Mouse (Mus musculus) forebrain, embryonic 10.5 days (tissue): ENCODE results near the gene Sbk2. TPM values are rescaled to one million over a fixed set of nuclear protein-coding genes. Genes with fewer than 3 reads are reported as not detected.

Source experiments
- DNase-seq: peaks from one replicate; pipeline ENCODE4 v3.0.0-alpha.2; 2017; ENCODE audit warnings: low spot score; ENCODE audit errors: extremely low spot score
- H3K27ac ChIP-seq: fragments of 300-500 bp; sonication (generic); 2 replicates; pipeline ENCODE4 v1.5.1; 2016; ENCODE audit warnings: mild to moderate bottlenecking
- H3K27me3 ChIP-seq: fragments of 300-500 bp; sonication (generic); 2 replicates; pipeline ENCODE4 v1.6.1; 2016; ENCODE audit warnings: mild to moderate bottlenecking; ENCODE audit not compliant: poor library complexity, severe bottlenecking
- H3K36me3 ChIP-seq: fragments of 300-500 bp; sonication (generic); replicated peaks from 2 replicates; pipeline ENCODE4 v1.6.1; 2016; ENCODE audit warnings: mild to moderate bottlenecking, moderate library complexity
- H3K4me1 ChIP-seq: fragments of 300-500 bp; sonication (generic); 2 replicates; pipeline ENCODE4 v1.6.1; 2016
- H3K4me3 ChIP-seq: fragments of 300-500 bp; sonication (generic); 2 replicates; pipeline ENCODE4 v1.5.1; 2016; ENCODE audit warnings: mild to moderate bottlenecking, moderate library complexity
- H3K9me3 ChIP-seq: fragments of 300-500 bp; sonication (generic); 2 replicates; pipeline ENCODE4 v1.6.1; 2016; ENCODE audit warnings: mild to moderate bottlenecking, moderate library complexity
- WGBS: fragments of 180-500 bp; shearing (Covaris S2); methylation state at CpG from one replicate; pipeline ENCODE4 v1.1.7; 2016; 5-methylcytosine and 5-hydroxymethylcytosine counted together
- polyA plus RNA-seq: library from polyadenylated mRNA; unstranded; fragments of >200 nt; fragmentation: Nextera tagmentation; extraction: Ambion mirVana; gene quantifications from 2 replicates; pipeline ENCODE4 v1.2.1, GENCODE M21; 2016

The Sbk2 gene
- polyA plus RNA-seq, 1 experiment from 2014 or later = 0.11 TPM

- WGBS = 92% methylated on average over 7 of the region's 7 CpGs
- no peaks in the 10 kb centered on the region for H3K36me3 ChIP-seq
These were observed 12.6 kb upstream of the Sbk2 start for GRCm38 (mm10) chr7:4976832-4977231.

GRCm38 (mm10) chr7:4975455-4975854 is 11.2 kb upstream of the Sbk2 start:
- WGBS = 65% methylated on average over 4 of the region's 4 CpGs
- H3K27ac ChIP-seq = no peak overlapping the region
- DNase-seq = no peak
- H3K36me3 ChIP-seq = no peaks in the 10 kb centered on the region
- H3K9me3 ChIP-seq = peaks cover 3% of the 10 kb centered on the region; the same call in 1 of the 2 replicates
- no peaks in the 10 kb centered on the region for H3K27me3 ChIP-seq
- peaks cover 15% of the 10 kb centered on the region for H3K4me1 ChIP-seq
- H3K4me3 ChIP-seq = no peak overlapping the region

More at GRCm38 (mm10) chr7:4976832-4977231, 12.6 kb upstream of the Sbk2 start:
- Histone ChIP-seq H3K4me1 (peaks cover 2% of the 10 kb centered on the region; the same call in 1 of the 2 replicates), H3K27me3 (no peaks in the 10 kb centered on the region), H3K9me3 (peaks cover 3% of the 10 kb centered on the region; the same call in 1 of the 2 replicates), H3K4me3 (no peak overlapping the region), H3K27ac (no peak overlapping the region)
- no peak for DNase-seq

- WGBS = 81% methylated on average over 18 of the region's 18 CpGs
- peaks cover 3% of the 10 kb centered on the region; the same call in 1 of the 2 replicates for H3K9me3 ChIP-seq
- no peak overlapping the region for H3K4me3 ChIP-seq
- H3K27me3 ChIP-seq = no peaks in the 10 kb centered on the region
- no peak for DNase-seq
- peaks cover 17% of the 10 kb centered on the region for H3K4me1 ChIP-seq
- H3K36me3 ChIP-seq = no peaks in the 10 kb centered on the region
- H3K27ac ChIP-seq = 0 out of 2 replicates have a peak overlapping the region, but pooled peaks have one; percentile 1
These were observed 8.3 kb upstream of the Sbk2 start for GRCm38 (mm10) chr7:4972321-4973047.

GRCm38 (mm10) chr7:4971710-4972109 is 7.5 kb upstream of the Sbk2 start:
- 30% methylated on average over 7 of the region's 7 CpGs for WGBS
- H3K9me3 ChIP-seq = no peaks in the 10 kb centered on the region
- 0 out of 2 replicates have a peak overlapping the region, but pooled peaks have one; percentile 1 for H3K27ac ChIP-seq
- H3K4me3 ChIP-seq = no peak overlapping the region
- no peaks in the 10 kb centered on the region for H3K27me3 ChIP-seq
- H3K4me1 ChIP-seq = peaks cover 17% of the 10 kb centered on the region
- no peaks in the 10 kb centered on the region for H3K36me3 ChIP-seq
- no peak for DNase-seq

GRCm38 (mm10) chr7:4971068-4971467 is 6.9 kb upstream of the Sbk2 start, which contains the start of gene Sbk3:
TSS of gene Sbk3 (minus strand) at chr7:4971168.
- WGBS = 44% methylated on average over 6 of the region's 6 CpGs
- Histone ChIP-seq H3K27me3 (no peaks in the 10 kb centered on the region), H3K4me3 (no peak within 1 kb of the TSS), H3K36me3 (no peaks in the 10 kb centered on the region), H3K4me1 (peaks cover 17% of the 10 kb centered on the region), H3K27ac (0 out of 2 replicates have a peak within 1 kb of the TSS, but pooled peaks have one; percentile 37), H3K9me3 (no peaks in the 10 kb centered on the region)
- DNase-seq = no peak

- no peaks in the 10 kb centered on the region for H3K9me3 ChIP-seq
- no peak overlapping the region for H3K4me3 ChIP-seq
- no peak overlapping the region for H3K27ac ChIP-seq
- no peaks in the 10 kb centered on the region for H3K27me3 ChIP-seq
- 81% methylated on average over 5 of the region's 5 CpGs for WGBS
- H3K4me1 ChIP-seq = peaks cover 7% of the 10 kb centered on the region
- no peak for DNase-seq
- no peaks in the 10 kb centered on the region for H3K36me3 ChIP-seq
These were observed 782 bp upstream of the Sbk2 start for GRCm38 (mm10) chr7:4964988-4965387.

GRCm38 (mm10) chr7:4963527-4963926 is 679 bp downstream of the Sbk2 start:
- DNase-seq = no peak
- Histone ChIP-seq H3K27me3 (no peaks in the 10 kb centered on the region), H3K36me3 (no peaks in the 10 kb centered on the region), H3K9me3 (no peaks in the 10 kb centered on the region), H3K4me3 (no peak overlapping the region), H3K4me1 (peaks cover 7% of the 10 kb centered on the region), H3K27ac (no peak overlapping the region)
- WGBS = 80% methylated on average over 5 of the region's 5 CpGs

- H3K36me3 ChIP-seq = no peaks in the 10 kb centered on the region
- no peak overlapping the region for H3K27ac ChIP-seq
- H3K27me3 ChIP-seq = no peaks in the 10 kb centered on the region
- DNase-seq = no peak
- no peak overlapping the region for H3K4me3 ChIP-seq
- WGBS = 88% methylated on average over 10 of the region's 10 CpGs
- H3K9me3 ChIP-seq = no peaks in the 10 kb centered on the region
- H3K4me1 ChIP-seq = no peaks in the 10 kb centered on the region
These were observed 6.8 kb downstream of the Sbk2 start for GRCm38 (mm10) chr7:4957361-4957760.

- WGBS = 35% methylated on average over 10 of the region's 10 CpGs
- Histone ChIP-seq H3K36me3 (no peaks in the 10 kb centered on the region), H3K27me3 (no peaks in the 10 kb centered on the region), H3K27ac (no peak overlapping the region), H3K9me3 (no peaks in the 10 kb centered on the region), H3K4me1 (no peaks in the 10 kb centered on the region), H3K4me3 (no peak overlapping the region)
- DNase-seq = no peak
These were observed 10.3 kb downstream of the Sbk2 start for GRCm38 (mm10) chr7:4953815-4954445.

GRCm38 (mm10) chr7:4950561-4951342 is 13.5 kb downstream of the Sbk2 start:
- 86% methylated on average over 19 of the region's 19 CpGs for WGBS
- Histone ChIP-seq H3K9me3 (no peaks in the 10 kb centered on the region), H3K27ac (no peak overlapping the region), H3K4me1 (no peaks in the 10 kb centered on the region), H3K27me3 (no peaks in the 10 kb centered on the region), H3K36me3 (no peaks in the 10 kb centered on the region), H3K4me3 (no peak overlapping the region)
- no peak for DNase-seq

GRCm38 (mm10) chr7:4948386-4948785 is 15.8 kb downstream of the Sbk2 start:
- no peak for DNase-seq
- 86% methylated on average over 6 of the region's 6 CpGs for WGBS
- no peak overlapping the region for H3K4me3 ChIP-seq
- H3K4me1 ChIP-seq = peaks cover 3% of the 10 kb centered on the region
- H3K27me3 ChIP-seq = no peaks in the 10 kb centered on the region
- no peak overlapping the region for H3K27ac ChIP-seq
- no peaks in the 10 kb centered on the region for H3K36me3 ChIP-seq
- no peaks in the 10 kb centered on the region; the same call in 1 of the 2 replicates for H3K9me3 ChIP-seq

- Histone ChIP-seq H3K9me3 (no peaks in the 10 kb centered on the region; the same call in 1 of the 2 replicates), H3K27ac (no peak overlapping the region), H3K4me1 (peaks cover 7% of the 10 kb centered on the region), H3K36me3 (no peaks in the 10 kb centered on the region), H3K4me3 (no peak overlapping the region), H3K27me3 (no peaks in the 10 kb centered on the region)
- WGBS = 51% methylated on average over 2 of the region's 2 CpGs
- no peak for DNase-seq
These were observed 16.4 kb downstream of the Sbk2 start for GRCm38 (mm10) chr7:4947855-4948254.
